Mouse (Mus musculus): ENCODE measurements at regions not wholly inside any gene's neighbourhood (a gene's known extent, or its start where the extent isn't known, plus 50 kb on each side); places are given as distances from the start of the nearest gene placed in this dataset.

- TF ChIP-seq CTCF (IDR thresholded peaks at IDR 0.05; ENCODE audit: low read depth) (no peak), EP300 (IDR thresholded peaks at IDR 0.05; ENCODE audit: low read depth) (no peak)
Observed at GRCm38 (mm10) chr9:104490696-104491095, 56.4 kb upstream of the Cpne4 start.
